Mouse (Mus musculus): Measurements from ENCODE around the gene Ankra2. TPM values are rescaled to one million over a fixed set of nuclear protein-coding genes. Genes with fewer than 3 reads are reported as not detected.

Gene Ankra2
- total RNA-seq, 2 experiments from 2014 or later: 48.7 to 53.4 TPM

GRCm38 (mm10) chr13:98279686-98280085 lies 16.8 kb downstream of the Ankra2 start, which contains the start of gene Gm21976:
Gene Gm21976, plus strand, starts transcription at chr13:98279887.
- intact Hi-C loops (cut with DNase I): no loop called here
- DNase-seq (ENCODE audit: low spot score in 2 of 2): no peak

- no peak for DNase-seq (ENCODE audit: low spot score in 2 of 2)
- intact Hi-C loops (cut with DNase I): no loop called here
These were observed 18.2 kb downstream of the Ankra2 start for GRCm38 (mm10) chr13:98280990-98281650.

GRCm38 (mm10) chr13:98290719-98291118 lies 27.8 kb downstream of the Ankra2 start:
- intact Hi-C loops (cut with DNase I): no loop called here
- no peak for DNase-seq (ENCODE audit: low spot score in 2 of 2)

- DNase-seq (ENCODE audit: low spot score in 2 of 2): no peak
- intact Hi-C loops (cut with DNase I): no loop called here
These were observed 28.8 kb downstream of the Ankra2 start for GRCm38 (mm10) chr13:98291712-98292111.

- intact Hi-C loops (cut with DNase I): loop anchor here (5.0 kb wide), 1 partner anchor 34 kb away; the partner anchor contains the start of genes Ankra2 and Utp15
- DNase-seq (ENCODE audit: low spot score in 2 of 2): no peak
These were observed 33.2 kb downstream of the Ankra2 start for GRCm38 (mm10) chr13:98296072-98296471.

GRCm38 (mm10) chr13:98297883-98298482 lies 35.1 kb downstream of the Ankra2 start:
- intact Hi-C loops (cut with DNase I): loop anchor here (5.0 kb wide), 1 partner anchor 36 kb away; the partner anchor contains the start of genes Ankra2 and Utp15
- no peak for DNase-seq (ENCODE audit: low spot score in 2 of 2)

- DNase-seq (ENCODE audit: low spot score in 2 of 2): peak; percentile 83 to 90
- intact Hi-C loops (cut with DNase I): loop anchor here (5.0 kb wide), 1 partner anchor 37 kb away; the partner anchor contains the start of genes Ankra2 and Utp15
These were observed 36.2 kb downstream of the Ankra2 start for GRCm38 (mm10) chr13:98298833-98299758.

- intact Hi-C loops (cut with DNase I): no loop called here
- DNase-seq (ENCODE audit: low spot score in 2 of 2): no peak
These were observed 42.4 kb downstream of the Ankra2 start for GRCm38 (mm10) chr13:98305257-98305656.

GRCm38 (mm10) chr13:98306393-98306792 lies 43.5 kb downstream of the Ankra2 start:
- intact Hi-C loops (cut with DNase I): no loop called here
- DNase-seq (ENCODE audit: low spot score in 2 of 2): no peak

GRCm38 (mm10) chr13:98306852-98307475 lies 44.1 kb downstream of the Ankra2 start:
- peak; percentile 34 to 39 for DNase-seq (ENCODE audit: low spot score in 2 of 2)
- intact Hi-C loops (cut with DNase I): no loop called here

- no peak for DNase-seq (ENCODE audit: low spot score in 2 of 2)
- intact Hi-C loops (cut with DNase I): no loop called here
These were observed 45.1 kb downstream of the Ankra2 start for GRCm38 (mm10) chr13:98308004-98308403.

- intact Hi-C loops (cut with DNase I): no loop called here
- DNase-seq (ENCODE audit: low spot score in 2 of 2): no peak
These were observed 45.9 kb downstream of the Ankra2 start for GRCm38 (mm10) chr13:98308724-98309123.

GRCm38 (mm10) chr13:98311597-98311996 lies 48.7 kb downstream of the Ankra2 start:
- DNase-seq (ENCODE audit: low spot score in 2 of 2): no peak
- intact Hi-C loops (cut with DNase I): no loop called here

GRCm38 (mm10) chr13:98313631-98314030 lies 50.8 kb downstream of the Ankra2 start:
- DNase-seq (ENCODE audit: low spot score in 2 of 2): no peak
- intact Hi-C loops (cut with DNase I): no loop called here

GRCm38 (mm10) chr13:98315124-98315523 lies 52.2 kb downstream of the Ankra2 start:
- no peak for DNase-seq (ENCODE audit: low spot score in 2 of 2)
- intact Hi-C loops (cut with DNase I): loop anchor here (5.0 kb wide), 1 partner anchor 53 kb away; the partner anchor contains the start of genes Ankra2 and Utp15

- intact Hi-C loops (cut with DNase I): loop anchor here (5.0 kb wide), 1 partner anchor 54 kb away; the partner anchor contains the start of genes Ankra2 and Utp15
- no peak for DNase-seq (ENCODE audit: low spot score in 2 of 2)
These were observed 53.2 kb downstream of the Ankra2 start for GRCm38 (mm10) chr13:98316140-98316479.

GRCm38 (mm10) chr13:98316480-98317245 lies 53.8 kb downstream of the Ankra2 start, which contains the start of gene Btf3:
Gene Btf3, minus strand, starts transcription at chr13:98317006.
- intact Hi-C loops (cut with DNase I): loop anchor here (5.0 kb wide), 1 partner anchor 54 kb away; the partner anchor contains the start of genes Ankra2 and Utp15
- DNase-seq (ENCODE audit: low spot score in 2 of 2): peak; percentile 95

GRCm38 (mm10) chr13:98317246-98317677 lies 54.4 kb downstream of the Ankra2 start:
- intact Hi-C loops (cut with DNase I): loop anchor here (5.0 kb wide), 1 partner anchor 55 kb away; the partner anchor contains the start of genes Ankra2 and Utp15
- no peak for DNase-seq (ENCODE audit: low spot score in 2 of 2)
